Mouse (Mus musculus) granulocyte monocyte progenitor cell, adult 5-6 weeks (primary cell): ENCODE data around the gene Itk. TPM values are rescaled to one million over a fixed set of nuclear protein-coding genes. Genes with fewer than 3 reads are reported as not detected.
A peak's percentile ranks its signal among the peaks of the same experiment; 100 is the strongest.
"Not testable (repeated sequence)": the region's sequence is repeated elsewhere in the genome, so short reads cannot be mapped to it uniquely, and the experiment has no call there.

Experiments used
- ATAC-seq: replicated peaks from 2 replicates; pipeline ENCODE4 v1.8.0; 2016; ENCODE audit warnings: mild to moderate bottlenecking, moderate TSS enrichment, inconsistent platforms; ENCODE audit not compliant: poor library complexity, severe bottlenecking
- total RNA-seq, 2 experiments: library from RNA; stranded (forward) in 1 of 2; stranded (reverse) in 1 of 2; fragments of 200-712, 200-1000 nt in 1 of 2; fragments of >200 nt in 1 of 2; fragmentation: Nextera tagmentation in 1 of 2; gene quantifications; 2 replicates each; pipeline ENCODE4 v1.2.3; 2014 to 2017

Itk gene
- total RNA-seq (2014; fragmentation: Nextera tagmentation) (0.28 TPM in 1 of 2 replicates, not detected in the other), total RNA-seq (2017) (0.21 and 0.26 TPM in 2 replicates)

DNA sequence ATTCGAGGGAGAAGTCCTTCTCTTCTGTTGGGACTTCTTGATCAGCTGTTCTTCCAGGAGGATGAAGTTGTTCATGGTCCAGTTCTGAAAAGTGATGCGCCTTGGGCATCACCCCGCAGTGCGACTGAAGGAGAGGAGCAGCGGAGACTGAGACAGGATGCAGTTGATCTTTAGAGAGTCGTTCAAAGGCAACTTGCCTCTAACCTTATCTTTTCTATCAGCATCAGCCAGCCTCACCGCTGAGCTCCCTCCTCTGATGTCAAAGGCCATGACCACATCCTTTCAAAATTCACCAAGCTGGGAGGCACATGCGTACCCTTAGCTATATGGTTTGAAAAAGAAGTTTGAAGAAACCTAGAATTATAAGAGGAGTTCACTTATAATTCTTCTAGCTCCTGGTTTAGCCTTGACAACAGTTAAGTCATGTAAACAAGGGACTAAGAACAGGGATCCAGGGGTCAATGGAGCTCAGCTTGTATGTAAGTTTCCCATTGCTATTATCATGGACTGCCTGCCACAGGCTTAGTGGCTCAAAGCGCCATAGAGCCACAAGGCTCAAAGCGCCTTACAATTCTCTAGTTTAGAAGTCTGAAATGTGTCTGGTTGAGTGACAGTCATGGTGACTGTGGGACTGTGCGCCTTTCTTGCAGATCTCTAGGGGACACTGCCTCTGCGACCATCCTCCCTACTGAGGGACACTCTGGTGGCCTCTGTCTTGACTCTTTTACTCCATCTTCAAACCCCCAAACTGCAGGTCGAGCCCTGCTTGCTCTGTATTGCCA is at the start of gene Itk:
Gene Itk (minus strand): TSS at position 180 of the 782 bp plus-strand sequence.
- ATAC-seq, result peak; percentile 29; the same call in 1 of the 2 replicates

DNA sequence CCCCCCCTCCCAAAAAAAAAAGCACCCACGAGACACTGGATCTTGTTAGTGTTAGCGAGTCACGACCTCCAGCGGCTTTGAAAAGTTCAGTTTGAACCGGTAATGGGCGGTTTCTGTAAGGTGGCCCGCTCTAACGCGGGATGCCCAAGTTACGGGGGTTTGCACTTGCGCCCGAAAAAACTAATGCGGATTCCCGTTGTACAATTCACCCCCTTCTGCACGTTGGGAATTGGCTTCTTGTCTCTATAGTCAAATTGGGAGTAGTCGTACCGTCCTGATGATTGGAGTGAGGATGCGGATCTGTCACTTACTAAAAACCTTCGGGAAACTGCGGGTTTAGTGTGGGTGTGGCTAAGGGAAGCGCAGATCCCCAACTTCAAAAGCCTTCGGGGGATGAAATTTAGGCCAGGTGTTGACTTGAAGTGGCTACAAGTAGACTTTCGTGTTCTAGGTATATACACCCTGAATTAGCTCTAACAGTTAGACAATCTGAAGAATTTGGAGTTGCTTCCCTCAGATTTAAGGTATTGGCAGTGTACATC is 48.2 kb upstream of the Itk start:
- peak; percentile 26; the same call in 1 of the 2 replicates for ATAC-seq

DNA sequence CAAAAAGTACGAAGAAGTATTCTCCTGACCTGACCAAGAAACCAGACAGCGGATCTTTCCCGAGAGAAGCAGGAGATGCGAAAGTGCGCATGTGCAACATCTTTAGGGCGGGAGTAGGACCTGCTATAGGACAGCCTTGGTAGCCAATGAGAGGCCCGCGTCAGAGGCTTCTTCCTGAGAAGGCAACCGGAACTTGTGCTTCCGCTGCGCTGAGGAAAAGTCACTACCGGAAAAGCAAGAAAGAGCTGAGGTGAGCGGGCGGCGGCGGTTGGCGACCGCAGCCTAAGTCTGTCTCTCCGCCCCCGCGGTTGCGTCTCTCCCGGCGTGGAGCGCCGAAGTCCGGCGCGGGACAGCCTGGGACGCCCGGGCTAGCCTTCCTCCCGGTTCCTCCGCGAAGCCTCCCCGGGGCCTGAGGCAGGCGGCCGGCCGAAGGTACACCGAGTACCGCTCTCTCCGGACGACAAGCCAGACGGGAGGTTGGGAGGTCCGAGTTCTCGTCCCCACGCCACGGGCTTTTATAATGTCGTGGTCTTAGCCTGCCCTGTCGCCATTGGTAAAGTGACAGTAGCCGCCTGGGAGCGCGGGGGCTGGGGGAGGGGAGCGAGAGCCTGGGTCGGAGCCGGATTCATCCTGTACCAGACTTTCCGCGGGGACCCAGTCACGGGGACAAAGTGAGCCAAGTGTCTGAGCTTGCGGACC is 47.6 kb upstream of the Itk start, which contains the start of gene Med7:
Gene Med7 (plus strand): TSS at position 166 of the 699 bp plus-strand sequence.
- ATAC-seq, result peak; percentile 99

DNA sequence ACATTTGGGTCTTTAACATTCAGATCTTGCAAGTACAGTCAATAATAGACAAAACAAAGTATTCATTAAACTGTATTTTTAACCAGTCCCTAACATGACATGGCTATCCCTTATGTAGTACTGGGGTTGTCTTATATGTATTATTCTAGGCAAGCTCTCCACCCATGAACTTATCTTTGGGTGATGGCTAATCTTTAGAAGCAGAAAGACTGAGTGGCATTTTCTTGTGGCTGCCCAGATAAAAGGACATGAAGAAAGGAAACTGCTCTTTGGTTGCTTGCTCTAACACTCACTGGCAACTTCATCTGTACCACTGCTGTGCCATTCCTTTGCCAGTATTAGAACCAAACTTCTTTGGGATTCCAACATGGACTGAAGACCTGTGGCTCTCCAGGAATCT is 46.0 kb upstream of the Itk start:
- ATAC-seq, result no peak

DNA sequence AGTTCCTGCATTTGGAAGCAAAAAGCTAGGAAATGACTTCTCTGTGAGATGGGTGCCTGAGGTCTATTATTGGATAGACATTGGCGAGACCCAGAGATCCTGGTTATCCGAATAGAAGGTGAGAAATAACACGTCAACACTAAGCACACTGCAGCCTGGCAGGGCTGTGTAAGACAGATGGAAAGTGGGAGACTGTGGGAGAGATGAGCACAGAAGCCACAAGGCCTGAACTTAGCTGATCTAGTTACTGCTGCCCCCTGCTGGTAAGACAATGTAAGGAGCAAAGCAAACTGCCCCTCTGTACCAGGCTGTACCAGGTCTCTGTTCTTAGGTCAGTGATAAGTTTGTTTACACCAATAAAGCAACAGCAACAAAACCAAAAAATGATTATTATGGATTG is 41.8 kb upstream of the Itk start:
- ATAC-seq, result peak; percentile 99

DNA sequence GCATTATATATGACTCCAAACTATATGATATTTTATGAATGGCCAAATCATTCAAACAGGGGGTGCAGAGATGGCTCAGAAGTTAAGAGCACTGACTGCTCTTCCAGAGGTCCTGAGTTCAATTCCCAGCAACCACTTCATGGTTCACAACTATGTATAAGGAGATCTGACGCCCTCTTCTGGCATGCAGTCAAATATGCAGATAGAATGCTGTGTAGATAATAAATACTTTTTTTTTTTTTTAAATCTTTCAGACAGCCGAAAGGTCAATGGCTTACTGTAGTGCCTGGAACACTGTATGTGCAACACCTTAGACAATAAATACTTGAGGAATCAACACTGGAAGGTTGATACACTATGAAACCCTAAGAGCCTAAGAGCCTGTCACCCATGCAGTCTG is 40.8 kb upstream of the Itk start:
- no peak for ATAC-seq

DNA sequence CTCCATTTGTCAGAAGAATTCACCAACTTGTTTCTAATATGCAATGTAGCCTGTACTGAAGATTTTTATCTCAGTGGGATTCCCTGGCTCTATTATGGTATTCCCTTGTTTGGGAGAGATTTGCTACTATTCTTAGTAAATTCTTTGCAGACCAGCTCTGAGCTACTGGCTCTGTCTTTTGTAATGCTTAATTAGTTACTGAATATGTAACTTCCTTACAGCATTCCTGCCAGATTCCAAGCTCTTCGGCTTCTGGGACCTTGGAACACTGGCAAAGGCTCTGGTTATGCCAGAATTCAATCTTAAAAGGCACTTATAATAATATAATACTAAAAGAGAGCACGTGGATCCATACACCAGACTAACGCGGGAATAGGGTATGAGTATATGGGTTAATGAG is 38.8 kb upstream of the Itk start:
- ATAC-seq, result not testable (repeated sequence)

DNA sequence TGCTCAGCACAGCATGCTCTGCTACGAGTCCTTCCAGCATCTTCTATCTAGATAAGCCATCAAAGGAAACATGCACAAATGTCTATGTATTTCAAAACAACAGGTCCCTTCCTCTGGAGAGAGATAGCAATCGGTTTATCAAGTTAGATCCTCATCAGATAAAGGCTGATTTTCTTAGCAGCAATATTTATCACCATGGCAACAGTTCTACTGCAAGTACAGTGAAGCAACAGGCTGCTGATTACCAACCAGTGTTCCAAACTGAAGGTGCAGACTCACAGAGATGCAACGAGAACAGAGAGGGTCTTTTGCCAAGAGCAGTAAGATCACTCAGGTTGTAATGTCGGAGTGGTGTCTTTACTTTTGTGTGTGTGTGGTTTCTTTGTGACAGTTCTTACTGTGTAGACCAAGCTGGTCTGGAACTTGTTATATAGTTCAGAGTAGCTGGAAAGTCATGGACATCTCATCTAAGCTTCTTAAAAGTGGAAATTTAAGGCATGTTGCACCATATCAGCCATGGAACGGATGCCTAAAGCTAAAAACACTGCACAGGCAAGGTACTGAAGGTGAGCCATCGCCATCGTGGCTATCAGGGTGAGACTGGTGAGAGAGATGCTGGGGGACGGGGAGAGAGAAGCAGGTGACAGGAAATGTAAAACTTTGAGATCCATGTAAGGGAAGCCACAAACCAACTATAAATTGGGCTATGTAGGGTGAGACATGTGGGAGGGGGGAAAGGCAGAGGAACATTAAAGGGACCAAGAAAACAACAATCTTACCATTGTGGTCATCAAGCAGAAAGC is 32.0 kb upstream of the Itk start:
- no peak; the same call in 1 of the 2 replicates for ATAC-seq

DNA sequence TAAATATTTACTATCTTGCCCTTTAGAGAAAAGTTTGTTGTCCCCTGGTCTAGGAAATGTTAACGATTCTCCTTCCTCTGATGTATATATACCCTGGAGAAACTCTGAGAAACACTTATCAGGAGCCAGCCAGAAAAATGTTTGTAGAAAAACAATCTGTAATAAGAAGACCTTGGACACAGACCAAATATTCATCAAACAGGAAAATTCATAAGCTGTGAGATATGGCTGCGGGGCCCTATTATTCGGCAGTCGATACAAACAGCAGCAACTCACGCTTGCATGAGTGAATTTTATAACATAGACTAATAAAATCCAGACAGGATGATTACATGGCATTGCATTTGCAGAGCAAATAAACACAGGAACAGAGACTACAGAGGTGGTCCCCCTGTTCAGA is 29.5 kb upstream of the Itk start:
- no peak for ATAC-seq

DNA sequence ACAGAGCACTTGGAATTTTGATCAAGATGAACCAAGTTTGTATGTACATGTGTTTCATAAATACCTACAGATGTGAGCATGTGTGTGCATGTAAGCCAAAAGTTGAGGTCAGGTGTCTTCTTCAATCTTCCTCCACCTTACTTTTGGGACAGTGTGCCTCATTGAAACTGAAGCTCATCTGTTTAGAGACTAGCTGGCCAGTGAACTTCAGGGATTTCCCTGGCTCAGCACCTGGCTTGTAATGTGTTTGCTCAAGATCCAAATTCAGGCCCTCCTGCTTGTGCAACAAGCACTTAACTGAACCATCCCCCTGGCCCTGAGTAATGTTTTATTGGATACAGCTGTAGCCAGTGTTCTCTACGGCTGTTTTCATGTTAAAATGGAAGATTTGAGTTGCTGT is 29.1 kb upstream of the Itk start:
- ATAC-seq, result no peak

DNA sequence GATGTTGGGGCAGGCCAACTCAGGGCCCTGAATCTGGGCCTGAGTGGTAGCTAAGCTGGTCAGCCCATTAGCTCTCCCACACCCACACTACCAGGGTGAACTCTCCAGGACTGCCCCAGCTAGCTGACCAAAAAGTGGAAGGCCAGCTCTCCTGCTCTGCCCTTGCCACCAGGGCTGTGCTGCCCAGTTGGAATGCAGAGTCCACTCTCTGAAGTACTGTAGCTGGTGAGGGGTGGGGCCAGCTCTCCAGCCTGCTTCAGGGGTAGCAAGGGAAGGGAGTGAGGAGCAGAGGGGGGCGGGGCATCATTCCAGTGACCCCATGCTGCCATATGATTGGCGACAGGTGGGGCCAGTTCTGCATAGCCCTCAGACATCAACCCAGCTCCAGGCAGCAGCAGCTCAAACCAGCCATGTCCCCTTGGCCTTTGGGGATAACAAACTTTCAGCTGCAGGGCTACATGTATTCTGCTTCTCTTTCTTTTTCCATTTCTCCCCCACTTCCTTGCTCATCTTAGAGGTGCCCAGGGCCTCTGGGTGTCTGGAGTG is 20.8 kb upstream of the Itk start:
- ATAC-seq, result no peak

DNA sequence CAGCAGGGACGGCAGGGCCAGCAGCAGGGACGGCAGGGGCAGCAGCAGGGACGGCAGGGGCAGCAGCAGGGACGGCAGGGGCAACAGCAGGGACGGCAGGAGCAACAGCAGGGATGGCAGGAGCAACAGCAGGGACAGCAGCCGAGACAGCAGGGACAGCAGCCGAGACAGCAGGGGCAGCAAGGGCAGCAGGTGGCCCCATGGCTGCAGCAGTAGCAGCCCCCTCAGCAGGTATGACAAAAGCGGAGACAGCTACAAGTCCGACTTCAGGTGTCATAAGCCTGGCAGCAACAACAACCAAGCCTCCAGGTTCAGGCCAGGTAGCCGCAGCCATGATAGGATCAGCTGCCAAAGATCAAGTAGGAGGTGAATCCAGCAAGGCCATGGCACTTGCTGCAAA is 17.4 kb upstream of the Itk start:
- no peak for ATAC-seq

DNA sequence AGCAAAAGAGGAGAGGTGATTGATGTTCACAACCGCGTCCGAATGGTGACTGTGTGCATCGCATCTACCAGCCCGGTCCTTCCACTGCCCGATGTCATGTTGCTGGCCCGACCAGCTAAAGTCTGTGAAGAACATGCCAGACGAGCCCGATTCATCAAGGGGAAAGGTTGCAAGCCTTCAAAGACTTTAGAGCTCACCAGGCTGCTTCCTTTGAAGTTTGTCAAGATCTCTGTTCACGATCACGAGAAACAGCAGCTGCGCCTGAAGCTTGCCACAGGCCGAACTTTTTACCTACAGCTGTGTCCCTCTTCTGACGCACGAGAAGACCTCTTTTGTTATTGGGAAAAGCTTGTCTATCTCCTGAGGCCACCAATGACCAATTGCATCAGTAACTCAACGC is 15.7 kb upstream of the Itk start:
- no peak for ATAC-seq

DNA sequence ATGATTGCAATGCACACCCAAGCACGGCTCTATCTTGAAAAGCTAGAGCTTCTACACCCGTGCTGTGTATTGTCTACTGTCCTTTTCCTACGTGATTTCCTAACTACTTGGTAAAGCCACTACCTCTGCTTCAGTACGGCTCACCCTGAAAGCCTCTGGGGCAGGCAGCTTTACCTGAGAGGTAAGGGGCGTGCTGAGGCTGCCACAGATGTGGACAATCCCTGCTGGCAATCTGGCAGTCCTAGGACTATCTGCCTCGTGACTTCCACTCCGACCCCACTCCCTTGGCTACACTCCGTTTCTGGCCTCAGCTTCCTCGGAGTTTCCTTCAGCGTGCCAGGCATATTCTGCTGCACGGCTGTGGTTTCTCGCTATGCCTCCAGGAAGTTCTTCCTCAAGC is 12.2 kb upstream of the Itk start:
- ATAC-seq, result no peak

DNA sequence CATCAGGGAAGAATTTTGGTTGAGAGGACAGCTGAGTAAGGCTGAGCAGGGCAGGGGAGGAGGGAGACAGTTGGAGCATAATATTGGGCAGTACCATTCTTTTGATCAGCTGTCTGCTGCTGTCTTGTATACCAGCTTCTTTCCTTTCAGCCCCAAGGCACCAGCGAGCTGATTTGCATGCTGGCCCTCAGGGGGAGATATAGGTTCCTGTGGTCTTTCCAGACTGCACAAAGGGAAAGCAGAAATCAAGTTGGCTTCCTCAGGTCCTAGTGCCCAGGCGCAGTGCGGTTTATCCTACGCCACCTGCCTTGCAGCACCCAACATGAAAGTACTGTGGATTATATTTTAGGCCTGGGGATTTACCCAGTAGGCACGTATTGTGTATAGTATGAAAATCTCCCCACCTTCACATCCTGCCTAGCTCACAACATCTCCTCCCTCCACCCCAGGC is 9.6 kb upstream of the Itk start:
- ATAC-seq, result peak; percentile 54

DNA sequence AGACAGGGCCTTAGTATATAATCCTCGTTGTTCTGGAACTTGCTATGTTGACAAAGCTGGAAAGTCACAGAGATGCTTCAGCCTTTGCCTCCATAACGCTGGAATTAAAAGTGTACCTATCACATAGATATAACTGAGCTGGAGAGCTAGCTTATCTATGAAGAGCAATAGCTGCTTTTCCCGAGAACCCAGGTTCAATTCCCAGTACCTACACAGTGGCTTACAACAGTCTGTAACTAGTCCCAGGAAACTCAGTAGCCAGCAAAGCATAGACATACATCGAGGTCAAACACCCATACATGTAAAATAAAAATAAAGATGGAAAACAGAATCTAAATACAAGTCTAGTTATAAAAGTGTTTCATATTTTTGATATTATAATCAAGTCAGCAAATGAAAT is 9.2 kb upstream of the Itk start:
- ATAC-seq, result no peak

DNA sequence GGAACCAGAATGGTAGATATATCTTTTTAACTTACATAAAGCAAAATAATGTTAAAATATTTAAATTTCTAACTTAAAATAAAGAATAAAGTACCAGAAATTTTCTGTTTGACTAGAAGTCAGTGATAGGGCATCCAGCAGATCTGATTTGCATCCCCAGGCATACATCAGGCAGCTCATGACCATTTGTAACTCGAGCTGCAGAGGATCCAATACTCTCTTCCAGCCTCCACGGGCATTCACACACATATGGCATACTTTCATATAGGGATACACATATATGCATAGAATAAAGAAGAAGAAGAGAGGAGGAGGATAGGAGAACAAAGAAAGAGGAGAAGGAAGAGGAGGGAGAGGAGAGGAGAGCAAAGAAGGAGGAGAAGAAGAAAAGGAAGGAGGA is 8.6 kb upstream of the Itk start:
- ATAC-seq, result no peak

DNA sequence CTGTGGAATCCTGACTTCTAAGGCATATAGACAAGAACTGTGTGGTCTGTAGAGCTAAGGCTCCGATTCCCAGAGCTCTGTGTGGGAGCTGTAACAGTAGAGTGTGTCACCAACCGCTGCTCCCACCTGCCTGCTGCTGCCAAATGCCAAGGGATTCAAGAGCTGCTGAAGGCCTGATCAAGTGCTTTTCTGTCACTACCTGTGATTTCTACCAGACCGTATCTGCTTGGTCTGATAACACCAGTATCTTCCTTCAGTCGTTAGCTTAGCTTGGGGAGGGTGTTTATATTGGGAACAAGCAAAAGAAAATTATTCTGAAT is 7.5 kb upstream of the Itk start:
- ATAC-seq, result no peak

DNA sequence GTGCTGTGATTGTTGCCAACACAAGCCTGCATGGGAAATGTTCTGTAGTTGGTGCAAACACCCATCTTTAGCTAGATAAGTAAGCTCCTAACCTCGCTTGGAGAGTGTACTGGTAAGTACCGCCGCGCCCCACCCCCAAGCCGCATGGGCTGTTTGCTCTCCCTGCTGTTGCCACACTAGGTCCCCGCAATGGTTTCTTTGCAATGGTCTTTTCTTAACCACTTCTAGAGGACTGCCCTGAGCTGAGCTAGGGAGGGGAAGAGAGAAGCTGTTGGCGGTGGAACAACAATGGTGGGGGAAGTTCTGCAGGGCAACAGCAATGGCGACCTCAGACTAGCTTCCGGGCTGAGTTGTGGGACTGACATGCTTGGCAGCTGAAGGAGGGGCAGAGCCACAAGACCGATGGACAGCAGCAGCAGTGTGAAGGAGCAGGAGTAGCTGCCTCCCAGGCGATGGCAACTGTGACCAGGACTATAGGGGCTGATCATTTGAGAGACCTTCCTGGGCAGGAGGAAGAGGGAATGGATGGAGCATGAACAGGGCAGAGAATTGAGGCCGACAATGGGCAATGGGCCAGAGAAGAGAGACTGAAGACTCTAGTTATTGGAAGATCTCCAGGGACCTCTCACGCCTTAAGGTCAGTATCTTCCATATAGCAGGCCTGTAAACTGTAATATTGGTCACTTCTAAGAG is 7.0 kb upstream of the Itk start, which contains the start of gene Fam71b:
Gene Fam71b (plus strand): TSS at position 393 of the 693 bp plus-strand sequence.
- ATAC-seq, result peak; percentile 80

DNA sequence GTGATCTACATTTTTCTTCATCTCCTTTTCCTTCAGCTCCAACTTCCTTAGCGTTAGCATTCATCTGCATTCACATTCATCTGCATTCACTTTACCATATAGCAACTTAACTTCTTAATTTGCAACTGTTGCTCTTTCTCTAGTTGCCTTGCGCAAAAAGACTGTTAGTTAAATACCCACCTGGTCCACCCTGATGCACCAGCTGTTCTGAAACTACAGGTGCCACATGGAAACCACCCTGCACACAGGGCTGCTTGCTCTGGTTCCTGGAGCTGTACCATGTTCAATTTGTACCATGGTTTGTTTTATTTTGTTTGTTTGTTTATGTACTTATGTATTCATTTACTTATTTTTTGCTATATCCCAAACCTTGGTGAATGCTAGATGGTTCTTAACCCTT is 6.4 kb upstream of the Itk start:
- ATAC-seq, result no peak
